Mouse (Mus musculus) liver, embryonic 11.5 days (tissue): ENCODE data around the gene Nap1l3. TPM values are rescaled to one million over a fixed set of nuclear protein-coding genes. Genes with fewer than 3 reads are reported as not detected.

Experiments
- ATAC-seq: fragments of 200-750 bp; cut with Nextera tagmentation; replicated peaks from 2 replicates; pipeline ENCODE4 v1.8.0; 2017; ENCODE audit warnings: moderate number of reproducible peaks, mild to moderate bottlenecking, moderate TSS enrichment, moderate library complexity; ENCODE audit not compliant: low FRiP score
- DNase-seq: peaks from one replicate; pipeline ENCODE4 v3.0.0-alpha.2; 2017; ENCODE audit warnings: low spot score
- H3K27ac ChIP-seq: fragments of 300-500 bp; sonication (generic); 2 replicates; pipeline ENCODE4 v1.5.1; 2014; ENCODE audit warnings: mild to moderate bottlenecking, low read depth, low read length, control low read depth
- H3K27me3 ChIP-seq: fragments of 300-500 bp; sonication (generic); replicated peaks from 2 replicates; pipeline ENCODE4 v1.6.1; 2014; ENCODE audit warnings: low read length, mixed read lengths; ENCODE audit not compliant: control insufficient read depth, insufficient read depth
- H3K36me3 ChIP-seq: fragments of 300-500 bp; sonication (generic); 2 replicates; pipeline ENCODE4 v1.6.1; 2014; ENCODE audit warnings: mild to moderate bottlenecking, low read length, moderate library complexity, mixed read lengths; ENCODE audit not compliant: control insufficient read depth, insufficient read depth
- H3K4me1 ChIP-seq: fragments of 300-500 bp; sonication (generic); replicated peaks from 2 replicates; pipeline ENCODE4 v1.6.1; 2014; ENCODE audit warnings: low read length, mixed read lengths; ENCODE audit not compliant: control insufficient read depth, insufficient read depth
- H3K4me2 ChIP-seq: fragments of 300-500 bp; sonication (generic); 2 replicates; pipeline ENCODE4 v1.6.1; 2014; ENCODE audit warnings: mild to moderate bottlenecking, control low read depth, moderate library complexity
- H3K4me3 ChIP-seq: fragments of 300-500 bp; sonication (generic); 2 replicates; pipeline ENCODE4 v1.5.1; 2014; ENCODE audit warnings: low read depth, low read length, control low read depth
- H3K9ac ChIP-seq: fragments of 300-500 bp; sonication (generic); 2 replicates; pipeline ENCODE4 v1.6.1; 2014; ENCODE audit warnings: low read depth, low read length, control low read depth
- H3K9me3 ChIP-seq: fragments of 300-500 bp; sonication (generic); 2 replicates; pipeline ENCODE4 v1.6.1; 2016; ENCODE audit warnings: low read length, inconsistent platforms, mixed read lengths; ENCODE audit not compliant: control insufficient read depth
- WGBS: fragments of 180-500 bp; shearing (Covaris S2); extraction: QIAGEN DNeasy Blood & Tissue Kit; methylation state at CpG from one replicate; pipeline ENCODE4 v1.1.7; 2014; 5-methylcytosine and 5-hydroxymethylcytosine counted together
- polyA plus RNA-seq: library from polyadenylated mRNA; unstranded; fragments of >200 nt; fragmentation: Nextera tagmentation; extraction: Ambion mirVana; gene quantifications from 2 replicates; pipeline ENCODE4 v1.2.1, GENCODE M21; 2014

The Nap1l3 gene
- polyA plus RNA-seq = 1.6 and 1.8 TPM in 2 replicates

- 7% methylated on average over 39 of the region's 39 CpGs for WGBS
- DNase-seq (peak; percentile 61), ATAC-seq (peak; percentile 98)
- H3K36me3 ChIP-seq = no peaks in the 10 kb centered on the region
- H3K9me3 ChIP-seq = no peaks in the 10 kb centered on the region
- H3K9ac ChIP-seq = no peak within 1 kb of the TSS; the same call in 1 of the 2 replicates
- peak within 1 kb of the TSS; percentile 64 for H3K4me2 ChIP-seq
- H3K27me3 ChIP-seq = no peaks in the 10 kb centered on the region
- peak within 1 kb of the TSS; percentile 52 for H3K4me3 ChIP-seq
- H3K27ac ChIP-seq = no peak within 1 kb of the TSS
- no peaks in the 10 kb centered on the region for H3K4me1 ChIP-seq
These were observed at the start of gene Nap1l3 for GRCm38 (mm10) chrX:122396781-122397581. TSS of gene Nap1l3 (minus strand) at chrX:122397401.

- 23% methylated on average over 8 of the region's 8 CpGs for WGBS
- peak; percentile 27; the same call in 1 of the 2 replicates for ATAC-seq
- H3K36me3 ChIP-seq = no peaks in the 10 kb centered on the region
- no peaks in the 10 kb centered on the region for H3K27me3 ChIP-seq
- H3K4me3 ChIP-seq = peak overlapping the region; percentile 52
- H3K4me1 ChIP-seq = no peaks in the 10 kb centered on the region
- H3K9me3 ChIP-seq = no peaks in the 10 kb centered on the region
- H3K4me2 ChIP-seq = peak overlapping the region; percentile 64
- no peak overlapping the region for H3K9ac ChIP-seq
- H3K27ac ChIP-seq = no peak overlapping the region
- no peak for DNase-seq
These were observed 451 bp upstream of the Nap1l3 start for GRCm38 (mm10) chrX:122397652-122398051.
